Mouse (Mus musculus) heart, embryonic 11.5 days (tissue): Measurements from ENCODE around the gene Mri1. TPM values are rescaled to one million over a fixed set of nuclear protein-coding genes. Genes with fewer than 3 reads are reported as not detected.

Source experiments
- ATAC-seq: fragments of 200-750 bp; cut with Nextera tagmentation; replicated peaks from 2 replicates; pipeline ENCODE4 v1.8.0; 2017; ENCODE audit warnings: moderate library complexity; ENCODE audit not compliant: insufficient number of reproducible peaks, low FRiP score, low TSS enrichment
- H3K27ac ChIP-seq: fragments of 300-500 bp; sonication (generic); 2 replicates; pipeline ENCODE4 v1.5.1; 2014; ENCODE audit warnings: mild to moderate bottlenecking, low read depth, low read length
- H3K27me3 ChIP-seq: fragments of 300-500 bp; sonication (generic); 2 replicates; pipeline ENCODE4 v1.6.1; 2014; ENCODE audit warnings: mild to moderate bottlenecking, low read length, mixed read lengths; ENCODE audit not compliant: control insufficient read depth, insufficient read depth
- H3K36me3 ChIP-seq: fragments of 300-500 bp; sonication (generic); 2 replicates; pipeline ENCODE4 v1.6.1; 2014; ENCODE audit warnings: mild to moderate bottlenecking, low read length, moderate library complexity, mixed read lengths; ENCODE audit not compliant: control insufficient read depth, insufficient read depth
- H3K4me1 ChIP-seq: fragments of 300-500 bp; sonication (generic); 2 replicates; pipeline ENCODE4 v1.6.1; 2014; ENCODE audit warnings: low read length; ENCODE audit not compliant: control insufficient read depth, insufficient read depth
- H3K4me2 ChIP-seq: fragments of 300-500 bp; sonication (generic); 2 replicates; pipeline ENCODE4 v1.6.1; 2014; ENCODE audit warnings: mild to moderate bottlenecking, moderate library complexity
- H3K4me3 ChIP-seq: fragments of 300-500 bp; sonication (generic); 2 replicates; pipeline ENCODE4 v1.5.1; 2014; ENCODE audit warnings: low read depth, low read length
- H3K9ac ChIP-seq: fragments of 300-500 bp; sonication (generic); 2 replicates; pipeline ENCODE4 v1.6.1; 2014; ENCODE audit warnings: mild to moderate bottlenecking, low read depth, low read length, moderate library complexity
- H3K9me3 ChIP-seq: fragments of 300-500 bp; sonication (generic); replicated peaks from 2 replicates; pipeline ENCODE4 v1.6.1; 2016; ENCODE audit warnings: low read length; ENCODE audit not compliant: control insufficient read depth
- WGBS: fragments of 180-500 bp; shearing (Covaris S2); extraction: QIAGEN DNeasy Blood & Tissue Kit; methylation state at CpG from one replicate; pipeline ENCODE4 v1.1.7; 2014; ENCODE audit not compliant: insufficient replicate concordance; 5-methylcytosine and 5-hydroxymethylcytosine counted together
- microRNA counts: library from miRNA; unstranded; fragments of <30 nt; microRNA quantifications from one replicate; lab custom pipeline; 2015
- microRNA-seq: library from miRNA; unstranded; fragments of <30 nt; microRNA quantifications from one replicate; pipeline ENCODE4, GENCODE M21; 2016; ENCODE audit warnings: borderline number of aligned reads
- polyA plus RNA-seq: library from polyadenylated mRNA; unstranded; fragments of >200 nt; fragmentation: Nextera tagmentation; extraction: Ambion mirVana; gene quantifications from 2 replicates; pipeline ENCODE4 v1.2.1, GENCODE M21; 2014

The Mri1 gene
- polyA plus RNA-seq, 1 experiment from 2014 or later = 50.7 TPM

DNA sequence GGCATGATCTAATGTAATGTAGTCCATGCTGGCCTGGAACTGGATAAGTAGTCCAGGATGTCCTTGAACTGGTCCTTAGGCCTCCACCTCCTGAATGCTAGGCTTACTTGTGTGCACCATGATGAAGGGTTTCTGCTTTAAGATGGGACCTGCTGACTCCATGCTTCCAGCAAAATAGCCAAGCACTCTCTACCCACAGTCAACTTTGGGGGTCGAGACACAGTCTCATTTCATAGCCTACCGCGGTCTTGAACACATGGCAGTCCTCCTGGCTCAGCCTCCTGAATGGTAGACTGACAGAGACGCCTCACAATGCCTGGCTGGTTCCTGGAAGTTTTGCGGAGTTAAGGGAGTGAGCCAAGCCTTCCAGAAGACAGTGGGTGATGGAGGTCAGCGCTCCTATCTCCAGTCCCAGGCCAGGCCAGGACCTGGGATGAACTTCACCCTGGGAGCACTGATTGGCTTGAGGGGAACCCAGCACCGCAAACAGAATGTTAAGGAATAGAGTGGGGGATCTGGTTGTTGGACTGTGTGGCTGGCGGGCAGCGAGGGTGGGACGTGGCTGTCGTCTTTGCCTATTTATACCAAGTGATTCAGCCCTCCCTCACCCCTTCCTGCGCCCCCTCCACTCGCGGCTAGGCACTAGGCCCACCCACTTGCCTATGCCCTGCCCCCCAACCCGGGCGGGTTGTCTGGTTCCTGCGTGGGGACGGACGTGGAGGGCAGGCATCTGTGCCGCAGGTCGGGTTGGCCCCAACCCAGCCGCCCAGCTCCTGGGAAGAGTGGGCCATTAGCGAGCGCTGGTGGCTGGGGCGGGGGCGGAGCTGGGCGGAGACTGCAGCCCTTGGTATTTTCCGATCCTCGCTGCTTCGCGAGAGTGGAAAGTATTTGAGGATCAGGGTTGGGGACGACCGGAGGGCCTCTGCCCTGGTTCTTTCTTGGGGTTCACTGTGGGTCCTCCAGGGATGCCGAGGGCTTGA lies 53.9 kb downstream of the Mri1 start:
- Histone ChIP-seq H3K4me1 (peaks cover 57% of the 10 kb centered on the region), H3K9ac (peak overlapping the region; percentile 96), H3K4me2 (peak overlapping the region; percentile 99), H3K9me3 (no peaks in the 10 kb centered on the region), H3K36me3 (peaks cover 6% of the 10 kb centered on the region), H3K27ac (peak overlapping the region; percentile 98), H3K27me3 (no peaks in the 10 kb centered on the region), H3K4me3 (peak overlapping the region; percentile 77)
- 7% methylated on average over 34 of the region's 34 CpGs for WGBS
- peak; percentile 67 for ATAC-seq

DNA sequence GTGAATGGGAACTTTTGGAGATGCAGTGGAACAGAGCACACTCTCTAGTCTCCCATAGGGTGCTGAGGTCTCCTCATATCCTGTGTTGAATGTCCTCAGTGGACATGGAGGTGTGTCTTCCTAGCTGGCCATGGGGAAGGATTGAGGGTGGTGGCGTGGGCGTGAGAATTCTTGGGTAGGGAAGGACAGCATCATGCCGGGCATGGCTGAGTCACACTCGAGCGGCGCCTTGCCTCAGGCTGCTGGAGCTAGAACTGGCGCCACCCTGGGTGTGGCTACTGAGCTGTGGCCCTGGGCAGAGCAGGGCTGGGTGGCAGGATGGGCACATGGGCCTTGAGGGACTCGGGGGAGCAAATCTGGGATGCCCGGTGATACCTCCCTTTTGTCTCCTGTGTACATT lies 54.7 kb downstream of the Mri1 start:
- peak overlapping the region; percentile 96 for H3K9ac ChIP-seq
- no peaks in the 10 kb centered on the region for H3K9me3 ChIP-seq
- H3K27ac ChIP-seq = peak overlapping the region; percentile 98
- H3K36me3 ChIP-seq = peaks cover 6% of the 10 kb centered on the region; the same call in 1 of the 2 replicates
- H3K4me1 ChIP-seq = peaks cover 57% of the 10 kb centered on the region
- WGBS = 81% methylated on average over 9 of the region's 9 CpGs
- no peak for ATAC-seq
- H3K27me3 ChIP-seq = no peaks in the 10 kb centered on the region
- peak overlapping the region; percentile 77 for H3K4me3 ChIP-seq
- H3K4me2 ChIP-seq = peak overlapping the region; percentile 99

DNA sequence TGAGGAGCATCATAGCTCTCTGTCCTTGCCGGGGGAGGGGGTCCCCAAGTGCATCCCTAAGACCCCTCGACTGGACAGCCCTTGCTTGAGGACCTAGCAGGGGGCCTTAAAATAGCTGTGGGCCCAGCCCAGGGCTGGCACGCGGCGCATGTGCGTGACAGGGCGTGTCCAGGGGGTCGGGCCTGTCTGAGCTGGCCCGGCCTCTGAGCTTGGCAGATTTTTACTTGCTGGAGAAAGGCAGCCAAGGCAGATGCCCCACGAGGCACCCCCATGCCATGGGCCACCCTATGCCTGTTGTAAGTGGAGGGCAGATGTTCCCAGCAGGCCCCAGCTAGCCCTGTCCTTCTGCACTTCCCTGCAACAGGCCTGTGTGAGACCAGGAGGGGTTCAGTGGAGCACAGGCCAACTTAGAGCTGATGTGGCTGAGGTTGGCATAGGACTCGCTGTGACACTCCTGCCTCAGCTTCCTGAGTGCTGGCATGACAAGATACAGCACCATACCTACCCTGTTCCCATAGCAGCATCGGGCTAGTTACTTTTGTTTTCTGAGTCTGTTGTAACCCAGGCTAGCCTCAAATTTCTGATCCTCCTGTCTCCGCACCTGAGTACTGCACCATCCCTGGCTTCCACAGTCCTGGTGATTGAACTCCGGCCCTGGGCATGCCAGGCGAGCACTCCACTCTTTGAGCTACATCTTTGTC lies 55.4 kb downstream of the Mri1 start:
- ATAC-seq = no peak
- Histone ChIP-seq H3K27me3 (no peaks in the 10 kb centered on the region), H3K9ac (peak overlapping the region; percentile 96), H3K36me3 (peaks cover 6% of the 10 kb centered on the region; the same call in 1 of the 2 replicates), H3K4me1 (peaks cover 55% of the 10 kb centered on the region), H3K4me3 (peak overlapping the region; percentile 77), H3K9me3 (no peaks in the 10 kb centered on the region), H3K4me2 (peak overlapping the region; percentile 99), H3K27ac (peak overlapping the region; percentile 98)
- 45% methylated on average over 15 of the region's 15 CpGs for WGBS

DNA sequence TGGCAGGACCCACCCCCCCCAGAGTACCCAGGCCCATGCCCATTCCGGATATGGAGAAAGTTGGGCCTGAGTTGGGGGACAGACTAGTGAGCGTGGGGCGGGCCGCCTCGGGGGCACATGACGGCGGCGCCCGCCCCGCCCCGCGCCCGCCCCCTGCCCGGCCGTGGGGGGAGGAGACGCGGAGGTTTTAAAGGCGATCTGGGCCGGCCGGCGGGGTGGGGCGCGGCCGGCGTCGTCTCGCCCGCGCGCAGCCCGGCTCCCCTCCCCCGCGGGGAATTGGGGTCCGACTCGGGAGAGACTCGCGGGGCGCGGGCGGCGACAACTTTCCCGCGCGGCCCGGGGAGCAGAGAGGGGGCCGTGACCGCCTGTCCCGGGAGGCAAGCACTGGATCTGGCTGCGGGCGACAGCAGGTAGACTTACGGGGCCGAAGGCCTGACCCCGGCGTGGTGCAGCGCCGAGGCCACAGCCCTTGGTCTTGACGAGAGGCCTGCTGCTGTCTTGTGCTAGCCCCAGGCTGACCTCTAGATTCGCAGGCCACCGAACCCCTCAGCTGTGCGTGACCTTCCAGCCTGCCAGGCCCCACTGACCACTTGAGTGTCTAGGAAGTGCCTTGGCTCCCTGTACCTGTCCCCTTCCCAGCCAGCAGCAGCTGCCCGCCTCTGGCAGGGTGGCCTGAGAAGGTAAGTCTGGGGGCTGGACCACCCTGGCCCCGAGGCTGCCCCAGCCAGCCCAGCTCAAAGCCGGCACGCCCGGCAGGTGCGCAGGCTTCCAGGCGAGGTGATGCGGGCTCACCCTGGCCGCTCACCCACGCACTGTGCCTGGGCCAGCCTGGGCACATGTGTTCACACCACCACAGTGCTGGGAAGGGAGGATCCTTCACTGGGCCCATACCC lies 56.2 kb downstream of the Mri1 start:
- Histone ChIP-seq H3K27ac (peak overlapping the region; percentile 98), H3K36me3 (peaks cover 4% of the 10 kb centered on the region; the same call in 1 of the 2 replicates), H3K27me3 (no peaks in the 10 kb centered on the region), H3K4me1 (peaks cover 55% of the 10 kb centered on the region), H3K9ac (peak overlapping the region; percentile 96), H3K9me3 (no peaks in the 10 kb centered on the region), H3K4me3 (peak overlapping the region; percentile 77), H3K4me2 (peak overlapping the region; percentile 99)
- peak; percentile 37 for ATAC-seq
- WGBS = 3% methylated on average over 55 of the region's 70 CpGs

DNA sequence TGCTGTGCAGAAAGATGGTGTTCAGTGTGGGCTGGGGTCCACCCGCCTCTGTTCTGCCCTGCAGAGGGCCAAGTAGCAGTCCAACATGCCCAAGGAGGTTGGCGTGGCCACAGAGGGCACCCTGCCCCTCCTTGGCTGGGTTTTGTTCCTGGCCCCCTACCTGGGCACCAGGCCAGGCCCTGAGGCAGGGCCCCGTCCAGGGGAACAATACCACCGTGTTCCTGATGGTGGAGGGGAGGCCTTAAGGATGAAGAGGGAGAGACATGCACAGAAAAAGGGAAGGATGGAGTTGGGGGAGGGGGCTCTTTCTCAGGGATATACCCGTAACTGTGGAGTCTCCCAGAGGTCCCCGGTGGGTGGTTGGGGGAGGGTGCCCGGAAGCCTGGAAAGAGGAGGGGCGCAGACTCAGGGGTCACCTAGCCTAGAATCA lies 57.0 kb downstream of the Mri1 start:
- Histone ChIP-seq H3K4me3 (peak overlapping the region; percentile 77), H3K9me3 (no peaks in the 10 kb centered on the region), H3K27ac (peak overlapping the region; percentile 98), H3K4me2 (peak overlapping the region; percentile 99), H3K9ac (peak overlapping the region; percentile 96), H3K27me3 (no peaks in the 10 kb centered on the region), H3K36me3 (peaks cover 4% of the 10 kb centered on the region; the same call in 1 of the 2 replicates), H3K4me1 (peaks cover 55% of the 10 kb centered on the region)
- ATAC-seq = no peak
- WGBS = 23% methylated on average over 8 of the region's 8 CpGs

MicroRNAs within 50 kb of the gene (microRNA counts, 519-probe panel; counts per million panel counts)
- microRNA mmu-miR-23a (lab: Ali Mortazavi, UCI) = 6,078 counts per million, percentile 76 among the panel's probes with 10 or more counts
- microRNA mmu-miR-27a (lab: Ali Mortazavi, UCI) = 6,519 counts per million, percentile 84 among the panel's probes with 10 or more counts

Small RNAs within 50 kb of the gene (microRNA-seq; reads per million reads assigned to microRNA genes)
- gene Mir23a (26,621 reads per million, percentile 98 among the genes with 10 or more reads in this experiment), gene Mir24-2 (not detected), gene Mir27a (385 reads per million, percentile 77 among the genes with 10 or more reads in this experiment), gene Mir3074-2 (not detected)

Other genes with a start within 250 kb of the Mri1 start
- gene 2210011C24Rik, start 245.2 kb downstream of the Mri1 start, polyA plus RNA-seq = 0.11 TPM in 1 of 2 replicates, not detected in the other
- 0.57 and 0.77 TPM in 2 replicates for gene Palm3, start 235.9 kb downstream of the Mri1 start, polyA plus RNA-seq
- 3.5 and 4.1 TPM in 2 replicates for gene Il27ra, start 214.7 kb downstream of the Mri1 start, polyA plus RNA-seq
- gene Rln3, start 212.3 kb downstream of the Mri1 start, polyA plus RNA-seq = not detected in 2 replicates
- 1.0 and 1.1 TPM in 2 replicates for gene Gm10643, start 192.2 kb downstream of the Mri1 start, polyA plus RNA-seq
- 7.5 and 7.9 TPM in 2 replicates for gene Rfx1, start 190.5 kb downstream of the Mri1 start, polyA plus RNA-seq
- gene Dcaf15, start 152.6 kb downstream of the Mri1 start, polyA plus RNA-seq = 7.5 and 8.8 TPM in 2 replicates
- 0.14 TPM in 1 of 2 replicates, not detected in the other for gene Podnl1, start 131.3 kb downstream of the Mri1 start, polyA plus RNA-seq
- 11.1 and 12.6 TPM in 2 replicates for gene Cc2d1a, start 109.4 kb downstream of the Mri1 start, polyA plus RNA-seq
- 0.44 and 0.59 TPM in 2 replicates for gene 4930432K21Rik, start 109.3 kb downstream of the Mri1 start, polyA plus RNA-seq
- 1.4 and 2.8 TPM in 2 replicates for gene Nanos3, start 72.1 kb downstream of the Mri1 start, polyA plus RNA-seq
- 6.3 and 7.8 TPM in 2 replicates for gene Zswim4, start 20.3 kb downstream of the Mri1 start, polyA plus RNA-seq
- 321 and 330 TPM in 2 replicates for gene D8Ertd738e, start 7.6 kb downstream of the Mri1 start, polyA plus RNA-seq
- gene Ccdc130, start 13.1 kb upstream of the Mri1 start, polyA plus RNA-seq = 16.1 and 18.5 TPM in 2 replicates
- 6.3 and 7.6 TPM in 2 replicates for gene Cacna1a, start 131.1 kb upstream of the Mri1 start, polyA plus RNA-seq